Mouse (Mus musculus) right cerebral cortex, postnatal 4 days (tissue): Measurements from ENCODE around the gene Asb10.
A peak's percentile ranks its signal among the peaks of the same experiment; 100 is the strongest.

Source experiments
- DNase-seq: peaks from one replicate; pipeline ENCODE4 v3.0.0-alpha.2; 2022

Gene Asb10

DNA sequence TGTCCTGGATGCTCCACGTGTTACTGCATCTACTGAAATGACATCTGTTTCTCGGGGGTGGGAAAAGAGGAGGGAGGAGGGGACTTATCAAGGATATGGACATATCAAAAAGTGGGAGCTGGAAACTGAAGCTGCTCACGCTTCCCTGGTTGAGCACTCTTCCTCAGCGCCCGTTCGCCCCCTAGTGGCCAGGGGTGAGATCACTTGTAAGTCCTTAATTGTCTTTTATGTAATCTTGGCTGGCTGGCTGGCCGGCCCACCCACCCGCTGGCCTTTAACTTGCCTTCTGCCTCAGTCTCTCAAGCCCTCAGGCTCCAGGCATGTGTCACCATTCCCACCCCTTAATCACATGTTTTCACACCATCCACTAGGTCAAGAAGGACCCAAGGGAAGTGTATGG lies 54.7 kb downstream of the Asb10 start:
- peak; percentile 96 for DNase-seq

DNA sequence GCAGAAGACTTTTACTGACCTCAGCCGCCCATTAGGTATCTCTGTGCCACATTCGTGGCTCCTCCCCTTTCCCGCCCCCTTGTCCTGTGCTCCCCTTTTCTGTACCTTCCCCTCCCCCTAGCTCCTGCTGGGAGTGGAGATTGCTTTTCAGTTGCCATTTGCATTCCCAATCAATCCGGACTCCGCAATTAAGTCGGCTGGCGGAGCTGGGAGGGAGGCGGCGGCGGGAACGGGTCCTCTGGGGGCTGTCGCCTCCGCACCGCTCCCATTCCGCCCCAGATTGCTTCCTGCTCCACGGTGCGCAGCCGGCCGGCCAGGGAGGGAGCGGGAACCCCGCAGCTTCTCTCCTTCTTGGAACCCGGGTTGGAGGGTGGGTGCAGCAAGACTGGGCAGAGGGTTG lies 55.8 kb downstream of the Asb10 start:
- no peak for DNase-seq

GRCm38 (mm10) chr5:24483326-24483725 lies 57.5 kb downstream of the Asb10 start:
- DNase-seq: peak; percentile 55
